Mouse (Mus musculus) olfactory bulb, adult 2 months (tissue): ENCODE data around the gene Rnase9.

Experiments
- CTCF ChIP-seq: fragments of 200-500 bp; IDR thresholded peaks from 2 replicates; pipeline ENCODE4 v1.5.1; 2012; ENCODE audit warnings: low read depth, mild to moderate bottlenecking, low read length, moderate library complexity; ENCODE audit not compliant: insufficient read depth
- POLR2A ChIP-seq: fragments of 200-500 bp; IDR thresholded peaks from 2 replicates; pipeline ENCODE4 v1.6.1; 2012; ENCODE audit warnings: mild to moderate bottlenecking, low read depth, low read length, moderate library complexity; ENCODE audit not compliant: insufficient read depth

GRCm38 (mm10) chr14:51068956-51069355, 27.3 kb upstream of the Rnase9 start:
- TF ChIP-seq CTCF (no peak), POLR2A (no peak)
